Mouse (Mus musculus): ENCODE results near the gene Tbx4. TPM values are rescaled to one million over a fixed set of nuclear protein-coding genes. Genes with fewer than 3 reads are reported as not detected.

Tbx4 gene
- total and polyA plus RNA-seq, 3 experiments = not detected

- no peak overlapping the region for H3K9ac ChIP-seq (ENCODE audit: insufficient read depth, low read depth)
- dilution Hi-C loops (cut with MboI; ENCODE audit: extremely low pct_ligation_motif_present, extremely low pct_unique_long_range_greater_than_20kb, low sequenced_read_pairs) (no loop called here), in situ Hi-C loops (cut with MboI; ENCODE audit: low pct_ligation_motif_present, low pct_unique_long_range_greater_than_20kb, low sequenced_read_pairs) (no loop called here)
- H3K4me3 ChIP-seq (replicated peaks in 1 of 3; ENCODE audit: low read depth in 2 of 3, low read length in 2 of 3, poor library complexity in 1 of 3) = no peak overlapping the region
- H3K36me3 ChIP-seq (replicated peaks in 1 of 2; ENCODE audit: control insufficient read depth in 1 of 2, insufficient read depth in 1 of 2, low read length in 1 of 2) = no peaks in the 10 kb centered on the region
- H3K9me3 ChIP-seq (replicated peaks; ENCODE audit: low read length) = no peaks in the 10 kb centered on the region
- H3K27me3 ChIP-seq (replicated peaks) = peaks cover 11% of the 10 kb centered on the region
- H3K27ac ChIP-seq (ENCODE audit: insufficient read depth, low read depth) = no peak overlapping the region
- no peaks in the 10 kb centered on the region for H3K79me2 ChIP-seq (replicated peaks; ENCODE audit: control insufficient read depth, extremely low read depth, insufficient read depth, poor library complexity, severe bottlenecking)
- peaks cover 9 to 13% of the 10 kb centered on the region in 2 experiments for H3K4me1 ChIP-seq (ENCODE audit: control insufficient read depth in 1 of 2, insufficient read depth in 2 of 2)
- no peak overlapping the region for H3K4me2 ChIP-seq (ENCODE audit: insufficient read depth, low read depth, poor library complexity, severe bottlenecking)
- DNase-seq (ENCODE audit: extremely low read depth) = no peak
- TF ChIP-seq ETS1 (conservative IDR thresholded peaks at IDR 0.05; ENCODE audit: low read depth, low read length) (no peak), CTCF (conservative IDR thresholded peaks at IDR 0.05 in 1 of 2, IDR thresholded peaks at IDR 0.05 in 1 of 2; ENCODE audit: low read depth in 2 of 2, low read length in 2 of 2) (no peak), MAZ (IDR thresholded peaks at IDR 0.05; ENCODE audit: low read depth, low read length) (no peak), TCF12 (IDR thresholded peaks at IDR 0.05; ENCODE audit: low read depth, low read length) (no peak)
Observed at GRCm38 (mm10) chr11:85917091-85917992, 31.1 kb downstream of the Tbx4 start.

DNA sequence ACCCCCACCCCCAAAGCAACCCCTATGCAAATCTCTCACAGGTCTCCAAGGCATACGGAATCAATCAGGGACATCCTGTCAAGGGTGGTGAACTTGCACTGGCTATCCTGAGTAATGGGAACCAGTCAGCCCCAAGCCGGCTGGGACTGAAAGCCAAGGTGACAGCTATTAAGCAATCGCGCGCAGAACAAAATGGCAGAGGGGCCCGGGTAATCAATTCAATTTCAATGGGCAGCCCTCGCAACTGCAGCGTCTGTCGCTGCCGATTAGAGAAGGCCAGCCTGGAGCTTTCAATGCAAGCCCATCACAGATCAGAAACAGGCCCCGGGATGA, 31.7 kb downstream of the Tbx4 start:
- Histone ChIP-seq H3K4me3 (replicated peaks in 1 of 3; ENCODE audit: low read depth in 2 of 3, low read length in 2 of 3, poor library complexity in 1 of 3) (no peak overlapping the region), H3K9me3 (replicated peaks; ENCODE audit: low read length) (no peaks in the 10 kb centered on the region), H3K4me1 (ENCODE audit: control insufficient read depth in 1 of 2, insufficient read depth in 2 of 2) (peaks cover 9 to 13% of the 10 kb centered on the region in 2 experiments), H3K36me3 (replicated peaks in 1 of 2; ENCODE audit: control insufficient read depth in 1 of 2, insufficient read depth in 1 of 2, low read length in 1 of 2) (no peaks in the 10 kb centered on the region), H3K27ac (ENCODE audit: insufficient read depth, low read depth) (no peak overlapping the region), H3K79me2 (replicated peaks; ENCODE audit: control insufficient read depth, extremely low read depth, insufficient read depth, poor library complexity, severe bottlenecking) (no peaks in the 10 kb centered on the region), H3K9ac (ENCODE audit: insufficient read depth, low read depth) (no peak overlapping the region), H3K27me3 (replicated peaks) (peaks cover 17% of the 10 kb centered on the region), H3K4me2 (ENCODE audit: insufficient read depth, low read depth, poor library complexity, severe bottlenecking) (no peak overlapping the region)
- no peak for DNase-seq (ENCODE audit: extremely low read depth)
- TF ChIP-seq MAX (IDR thresholded peaks at IDR 0.05; ENCODE audit: low read length) (no peak), PAX5 (IDR thresholded peaks at IDR 0.05; ENCODE audit: low read length) (no peak), HCFC1 (IDR thresholded peaks at IDR 0.05; ENCODE audit: low read depth, low read length) (no peak), MAZ (IDR thresholded peaks at IDR 0.05; ENCODE audit: low read depth, low read length) (no peak), RAD21 (IDR thresholded peaks at IDR 0.05; ENCODE audit: low read depth, low read length) (no peak), BHLHE40 (IDR thresholded peaks at IDR 0.05; ENCODE audit: low read depth, low read length) (no peak), USF1 (IDR thresholded peaks at IDR 0.05; ENCODE audit: low read depth, low read length) (no peak), UBTF (IDR thresholded peaks at IDR 0.05; ENCODE audit: low read depth, low read length) (no peak), NRF1 (IDR thresholded peaks at IDR 0.05; ENCODE audit: low read depth, low read length) (no peak), ETS1 (conservative IDR thresholded peaks at IDR 0.05; ENCODE audit: low read depth, low read length) (no peak), USF2 (conservative IDR thresholded peaks at IDR 0.05; ENCODE audit: low read depth, low read length) (no peak), MXI1 (IDR thresholded peaks at IDR 0.05; ENCODE audit: low read depth, low read length) (no peak), TBP (conservative IDR thresholded peaks at IDR 0.05; ENCODE audit: low read depth, low read length) (no peak)
- in situ Hi-C loops (cut with MboI; ENCODE audit: low pct_ligation_motif_present, low pct_unique_long_range_greater_than_20kb, low sequenced_read_pairs) = no loop called here
- dilution Hi-C loops (cut with MboI; ENCODE audit: extremely low pct_ligation_motif_present, extremely low pct_unique_long_range_greater_than_20kb, low sequenced_read_pairs) = no loop called here
